18 mouse cellular contexts compared by ENCODE assay signal in genomic region chr9:45783249-45784069, GRCm38 (mm10). TPM values are rescaled to one million over a fixed set of nuclear protein-coding genes. Genes with fewer than 3 reads are reported as not detected.
DNase-seq lines count a peak whose midpoint lies in the region; ATAC-seq lines count a peak whose summit lies in the region.
"Had no signal": no experiment of that assay in that cellular context is flagged by ENCODE, and none has a peak within 500 bp of the region (broad histone marks: within the 10 kb centered on the region; RNA-seq: fewer than 3 reads in every experiment).

No protein-coding gene starts in this region.

- H3K27me3 ChIP-seq in hindbrain, embryonic 12.5 days, result no peaks in the 10 kb centered on the region
- no peaks in the 10 kb centered on the region for H3K27me3 ChIP-seq in hindbrain, embryonic 10.5 days (ENCODE audit: insufficient read depth, poor library complexity, severe bottlenecking)
- H3K27me3 ChIP-seq in hindbrain, embryonic 15.5 days, result no peaks in the 10 kb centered on the region
- no peaks in the 10 kb centered on the region for H3K27me3 ChIP-seq in midbrain, embryonic 16.5 days (ENCODE audit: control insufficient read depth, insufficient read depth, low read depth, low read length)
- H3K27me3 ChIP-seq: embryonic facial prominence, embryonic 12.5 days; limb, embryonic 15.5 days; liver, embryonic 15.5 days had no signal

- no peak for DNase-seq in hindbrain, embryonic 10.5 days (ENCODE audit: low spot score)
- DNase-seq in brain, adult 2 months (ENCODE audit: low read depth, low spot score), result peak; percentile 62
- no peak for DNase-seq in T-cell, adult 2 months (ENCODE audit: low spot score)
- no peak for DNase-seq in spleen, adult 18-20 months
- DNase-seq: cerebellum, adult 8-10 months; gastrocnemius, postnatal 36 days; kidney, adult 18-20 months; retina, postnatal 1 day; thymus, adult 2 months had no signal

- no peak overlapping the region for H3K9ac ChIP-seq in hindbrain, embryonic 12.5 days
- H3K9ac ChIP-seq in hindbrain, embryonic 15.5 days, result no peak overlapping the region
- H3K9ac ChIP-seq in midbrain, embryonic 16.5 days (ENCODE audit: low read depth, low read length), result no peak overlapping the region
- H3K9ac ChIP-seq: embryonic facial prominence, embryonic 12.5 days; limb, embryonic 15.5 days; liver, embryonic 15.5 days had no signal

- peaks cover 8% of the 10 kb centered on the region; the same call in 1 of the 2 replicates for H3K4me1 ChIP-seq in hindbrain, embryonic 12.5 days
- H3K4me1 ChIP-seq in hindbrain, embryonic 10.5 days (replicated peaks), result peaks cover 21% of the 10 kb centered on the region
- peaks cover 16% of the 10 kb centered on the region for H3K4me1 ChIP-seq in hindbrain, embryonic 15.5 days (replicated peaks)
- 0 out of 2 replicates have a peak, but pooled peaks cover 9% of the 10 kb centered on the region for H3K4me1 ChIP-seq in midbrain, embryonic 16.5 days (ENCODE audit: control insufficient read depth, insufficient read depth, low read length)
- H3K4me1 ChIP-seq: embryonic facial prominence, embryonic 12.5 days had no signal

- peak overlapping the region; percentile 44; the same call in 1 of the 2 replicates for H3K27ac ChIP-seq in hindbrain, embryonic 12.5 days
- no peak overlapping the region for H3K27ac ChIP-seq in hindbrain, embryonic 10.5 days
- H3K27ac ChIP-seq in hindbrain, embryonic 15.5 days (replicated peaks), result peak overlapping the region; percentile 65
- peak overlapping the region; percentile 68 for H3K27ac ChIP-seq in midbrain, embryonic 16.5 days (ENCODE audit: low read length)
- H3K27ac ChIP-seq: embryonic facial prominence, embryonic 12.5 days; heart, embryonic 10.5 days; kidney, postnatal 0 days; limb, embryonic 15.5 days; liver, embryonic 15.5 days had no signal

- H3K4me3 ChIP-seq in hindbrain, embryonic 12.5 days, result no peak overlapping the region
- H3K4me3 ChIP-seq in hindbrain, embryonic 10.5 days, result no peak overlapping the region
- no peak overlapping the region for H3K4me3 ChIP-seq in hindbrain, embryonic 15.5 days
- no peak overlapping the region for H3K4me3 ChIP-seq in midbrain, embryonic 16.5 days (ENCODE audit: low read depth, low read length)
- H3K4me3 ChIP-seq: embryonic facial prominence, embryonic 12.5 days; heart, embryonic 10.5 days; limb, embryonic 15.5 days; liver, embryonic 15.5 days; myocyte had no signal

- peaks cover 28% of the 10 kb centered on the region for H3K36me3 ChIP-seq in hindbrain, embryonic 12.5 days
- peaks cover 62% of the 10 kb centered on the region for H3K36me3 ChIP-seq in hindbrain, embryonic 10.5 days
- peaks cover 7% of the 10 kb centered on the region; the same call in 1 of the 2 replicates for H3K36me3 ChIP-seq in hindbrain, embryonic 15.5 days
- H3K36me3 ChIP-seq in midbrain, embryonic 16.5 days (ENCODE audit: control insufficient read depth, insufficient read depth, low read length), result peaks cover 6% of the 10 kb centered on the region; the same call in 1 of the 2 replicates

- WGBS in hindbrain, embryonic 12.5 days, result 84% methylated on average over 12 of the region's 12 CpGs
- WGBS in hindbrain, embryonic 10.5 days, result 86% methylated on average over 12 of the region's 12 CpGs
- WGBS in hindbrain, embryonic 15.5 days, result 71% methylated on average over 12 of the region's 12 CpGs
- WGBS in midbrain, embryonic 16.5 days, result 73% methylated on average over 12 of the region's 12 CpGs

- no peak overlapping the region for H3K4me2 ChIP-seq in hindbrain, embryonic 12.5 days (replicated peaks)
- H3K4me2 ChIP-seq in hindbrain, embryonic 15.5 days, result no peak overlapping the region
- no peak overlapping the region for H3K4me2 ChIP-seq in midbrain, embryonic 16.5 days (ENCODE audit: low read length)
- H3K4me2 ChIP-seq: embryonic facial prominence, embryonic 12.5 days; limb, embryonic 15.5 days; liver, embryonic 15.5 days had no signal

- ATAC-seq in hindbrain, embryonic 12.5 days (ENCODE audit: low FRiP score), result no peak
- peak; percentile 59; the same call in 1 of the 2 replicates for ATAC-seq in hindbrain, embryonic 15.5 days (ENCODE audit: low FRiP score, low read depth)
- ATAC-seq in midbrain, embryonic 16.5 days, result peak; percentile 14; the same call in 1 of the 2 replicates

- no peaks in the 10 kb centered on the region for H3K9me3 ChIP-seq in hindbrain, embryonic 12.5 days (replicated peaks)
- no peaks in the 10 kb centered on the region for H3K9me3 ChIP-seq in hindbrain, embryonic 10.5 days
- no peaks in the 10 kb centered on the region for H3K9me3 ChIP-seq in hindbrain, embryonic 15.5 days
- H3K9me3 ChIP-seq in midbrain, embryonic 16.5 days (replicated peaks; ENCODE audit: control insufficient read depth, low read length, poor library complexity, severe bottlenecking), result no peaks in the 10 kb centered on the region
- H3K9me3 ChIP-seq: embryonic facial prominence, embryonic 12.5 days; heart, embryonic 10.5 days; limb, embryonic 15.5 days; liver, embryonic 15.5 days had no signal

RNA-seq across cellular contexts. Expression of gene Cep164, which starts 45.0 kb away (rescaled TPM):
- polyA plus RNA-seq in hindbrain, embryonic 12.5 days (2016; fragmentation: Nextera tagmentation; extraction: Ambion mirVana), result 17.7 and 18.8 TPM in 2 replicates
- 16.0 and 20.9 TPM in 2 replicates for polyA plus RNA-seq in hindbrain, embryonic 10.5 days (2016; fragmentation: Nextera tagmentation; extraction: Ambion mirVana)
- 14.8 and 14.9 TPM in 2 replicates for polyA plus RNA-seq in hindbrain, embryonic 15.5 days (2015; fragmentation: Nextera tagmentation; extraction: Ambion mirVana)
- polyA plus RNA-seq in midbrain, embryonic 16.5 days (2015; fragmentation: Nextera tagmentation; extraction: Ambion mirVana), result 10.7 and 12.7 TPM in 2 replicates

RNA-seq across cellular contexts. Expression of gene Bace1, which starts 54.9 kb away (rescaled TPM):
- 40.2 and 41.5 TPM in 2 replicates for polyA plus RNA-seq in hindbrain, embryonic 12.5 days (2016; fragmentation: Nextera tagmentation; extraction: Ambion mirVana)
- 24.0 and 29.6 TPM in 2 replicates for polyA plus RNA-seq in hindbrain, embryonic 10.5 days (2016; fragmentation: Nextera tagmentation; extraction: Ambion mirVana)
- polyA plus RNA-seq in hindbrain, embryonic 15.5 days (2015; fragmentation: Nextera tagmentation; extraction: Ambion mirVana), result 52.2 and 53.1 TPM in 2 replicates
- 48.1 and 51.3 TPM in 2 replicates for polyA plus RNA-seq in midbrain, embryonic 16.5 days (2015; fragmentation: Nextera tagmentation; extraction: Ambion mirVana)
